Mouse (Mus musculus) left cerebral cortex, postnatal 25 days (tissue): ENCODE measurements around the gene Gtdc1. TPM values are rescaled to one million over a fixed set of nuclear protein-coding genes. Genes with fewer than 3 reads are reported as not detected.
A peak's percentile ranks its signal among the peaks of the same experiment; 100 is the strongest.

Experiments
- DNase-seq, 2 experiments: peaks; one replicate each; pipeline ENCODE4 v3.0.0; 2022; ENCODE audit warnings: low spot score in 2 of 2, mixed read lengths in 1 of 2
- intact Hi-C: fragments of 180-260 bp; cut with DNase I; formaldehyde crosslinking; loops from one replicate; pipeline ENCODE4 v1.15.1; 2025
- total RNA-seq, 2 experiments: library from RNA; stranded (reverse); gene quantifications; 2 replicates each; pipeline ENCODE4 v1.2.3; 2021

Gtdc1 gene
- 10 to 100 TPM; 79.8 to 82.3 TPM for total RNA-seq

- intact Hi-C loops = loop anchor here (5.0 kb wide), 3 partner anchors 40 to 360 kb away; no protein-coding TSS in a partner anchor
- no peak for DNase-seq
These were observed at the start of gene Gtdc1 for GRCm38 (mm10) chr2:44927482-44927811. Gene Gtdc1 (minus strand): TSS chr2:44927657.

GRCm38 (mm10) chr2:44977051-44977450 is 49.6 kb upstream of the Gtdc1 start:
- intact Hi-C loops = no loop called here
- no peak for DNase-seq

GRCm38 (mm10) chr2:44976484-44976883 is 49.0 kb upstream of the Gtdc1 start:
- intact Hi-C loops = no loop called here
- DNase-seq = no peak

GRCm38 (mm10) chr2:44973828-44974227 is 46.4 kb upstream of the Gtdc1 start:
- no peak for DNase-seq
- intact Hi-C loops = no loop called here

GRCm38 (mm10) chr2:44970087-44970646 is 42.7 kb upstream of the Gtdc1 start:
- DNase-seq = peak in 1 of 2 experiments; percentile 54
- intact Hi-C loops = no loop called here

- DNase-seq = no peak
- intact Hi-C loops = loop anchor here (5.0 kb wide), 1 partner anchor 42 kb away; the partner anchor contains the start of gene Gtdc1
These were observed 42.2 kb upstream of the Gtdc1 start for GRCm38 (mm10) chr2:44969640-44970039.

- DNase-seq = peak in 1 of 2 experiments; percentile 52
- intact Hi-C loops = loop anchor here (5.0 kb wide), 1 partner anchor 42 kb away; the partner anchor contains the start of gene Gtdc1
These were observed 41.8 kb upstream of the Gtdc1 start for GRCm38 (mm10) chr2:44969226-44969625.

- intact Hi-C loops = loop anchor here (5.0 kb wide), 1 partner anchor 39 kb away; the partner anchor contains the start of gene Gtdc1
- DNase-seq = no peak
These were observed 38.5 kb upstream of the Gtdc1 start for GRCm38 (mm10) chr2:44965834-44966555.

- no peak for DNase-seq
- intact Hi-C loops = no loop called here
These were observed 35.2 kb upstream of the Gtdc1 start for GRCm38 (mm10) chr2:44962620-44963019.

GRCm38 (mm10) chr2:44961192-44961591 is 33.7 kb upstream of the Gtdc1 start:
- no peak for DNase-seq
- intact Hi-C loops = no loop called here

- DNase-seq = no peak
- intact Hi-C loops = no loop called here
These were observed 33.1 kb upstream of the Gtdc1 start for GRCm38 (mm10) chr2:44960561-44960960.

GRCm38 (mm10) chr2:44957329-44957797 is 29.9 kb upstream of the Gtdc1 start:
- DNase-seq = no peak
- intact Hi-C loops = no loop called here

- peak in 1 of 2 experiments; percentile 55 for DNase-seq
- intact Hi-C loops = no loop called here
These were observed 28.8 kb upstream of the Gtdc1 start for GRCm38 (mm10) chr2:44956232-44956631.

- intact Hi-C loops = no loop called here
- DNase-seq = no peak
These were observed 28.0 kb upstream of the Gtdc1 start for GRCm38 (mm10) chr2:44955506-44955905.

GRCm38 (mm10) chr2:44954180-44954579 is 26.7 kb upstream of the Gtdc1 start:
- intact Hi-C loops = no loop called here
- DNase-seq = no peak

GRCm38 (mm10) chr2:44952830-44953422 is 25.5 kb upstream of the Gtdc1 start:
- no peak for DNase-seq
- intact Hi-C loops = no loop called here

- no peak for DNase-seq
- intact Hi-C loops = no loop called here
These were observed 24.3 kb upstream of the Gtdc1 start for GRCm38 (mm10) chr2:44951651-44952213.

GRCm38 (mm10) chr2:44944689-44945088 is 17.2 kb upstream of the Gtdc1 start:
- no peak for DNase-seq

GRCm38 (mm10) chr2:44930951-44931350 is 3.5 kb upstream of the Gtdc1 start:
- DNase-seq = no peak
- intact Hi-C loops = no loop called here

More at GRCm38 (mm10) chr2:44944689-44945088, 17.2 kb upstream of the Gtdc1 start:
- intact Hi-C loops = no loop called here

GRCm38 (mm10) chr2:44928631-44929030 is 1.2 kb upstream of the Gtdc1 start:
- intact Hi-C loops = loop anchor here (5.0 kb wide), 3 partner anchors 39 to 361 kb away; no protein-coding TSS in a partner anchor
- DNase-seq = no peak
